Mouse (Mus musculus) mature B cell (primary cell): ENCODE results near the gene Slc4a5.

Source experiments
- in situ Hi-C: fragments of 300-500 bp; cut with MboI; formaldehyde crosslinking; loops from 2 replicates; pipeline ENCODE4 v1.14.3; 2019

Gene Slc4a5

GRCm38 (mm10) chr6:83231486-83231885, 11.9 kb downstream of the Slc4a5 start:
- in situ Hi-C loops = no loop called here

- in situ Hi-C loops = no loop called here
Measured at GRCm38 (mm10) chr6:83233306-83233705, 13.7 kb downstream of the Slc4a5 start.

- in situ Hi-C loops = no loop called here
Measured at GRCm38 (mm10) chr6:83234280-83234741, 14.7 kb downstream of the Slc4a5 start.

GRCm38 (mm10) chr6:83237123-83237522, 17.5 kb downstream of the Slc4a5 start:
- in situ Hi-C loops = no loop called here

- in situ Hi-C loops = no loop called here
Measured at GRCm38 (mm10) chr6:83244422-83245061, 24.9 kb downstream of the Slc4a5 start.

GRCm38 (mm10) chr6:83245134-83245533, 25.5 kb downstream of the Slc4a5 start:
- in situ Hi-C loops = no loop called here

GRCm38 (mm10) chr6:83245997-83246396, 26.4 kb downstream of the Slc4a5 start:
- in situ Hi-C loops = no loop called here

GRCm38 (mm10) chr6:83246750-83247149, 27.1 kb downstream of the Slc4a5 start:
- in situ Hi-C loops = no loop called here

GRCm38 (mm10) chr6:83247153-83247552, 27.5 kb downstream of the Slc4a5 start:
- in situ Hi-C loops = no loop called here

- in situ Hi-C loops = no loop called here
Measured at GRCm38 (mm10) chr6:83254242-83254641, 34.6 kb downstream of the Slc4a5 start.

GRCm38 (mm10) chr6:83264516-83264915, 44.9 kb downstream of the Slc4a5 start:
- in situ Hi-C loops = no loop called here

GRCm38 (mm10) chr6:83265253-83265652, 45.6 kb downstream of the Slc4a5 start:
- in situ Hi-C loops = no loop called here

GRCm38 (mm10) chr6:83265653-83266052, 46.0 kb downstream of the Slc4a5 start:
- in situ Hi-C loops = no loop called here

GRCm38 (mm10) chr6:83267616-83268015, 48.0 kb downstream of the Slc4a5 start:
- in situ Hi-C loops = no loop called here

- in situ Hi-C loops = no loop called here
Measured at GRCm38 (mm10) chr6:83268144-83269010, 48.7 kb downstream of the Slc4a5 start.

GRCm38 (mm10) chr6:83273733-83274132, 54.1 kb downstream of the Slc4a5 start:
- in situ Hi-C loops = no loop called here

- in situ Hi-C loops = no loop called here
Measured at GRCm38 (mm10) chr6:83277151-83277550, 57.5 kb downstream of the Slc4a5 start.

GRCm38 (mm10) chr6:83278881-83279280, 59.3 kb downstream of the Slc4a5 start:
- in situ Hi-C loops = no loop called here

- in situ Hi-C loops = no loop called here
Measured at GRCm38 (mm10) chr6:83280256-83280955, 60.8 kb downstream of the Slc4a5 start.

GRCm38 (mm10) chr6:83300447-83301229, 81.0 kb downstream of the Slc4a5 start:
- in situ Hi-C loops = no loop called here

GRCm38 (mm10) chr6:83301294-83301693, 81.7 kb downstream of the Slc4a5 start:
- in situ Hi-C loops = no loop called here

GRCm38 (mm10) chr6:83302264-83302663, 82.6 kb downstream of the Slc4a5 start:
- in situ Hi-C loops = no loop called here
